Mouse (Mus musculus): Measurements from ENCODE around the gene Kif26a. TPM values are rescaled to one million over a fixed set of nuclear protein-coding genes. Genes with fewer than 3 reads are reported as not detected.

The Kif26a gene
- polyA plus RNA-seq, 1 experiment: 0.02 TPM

GRCm38 (mm10) chr12:112195019-112195418 lies 49.0 kb downstream of the Kif26a start:
- Histone ChIP-seq H3K4me2 (ENCODE audit: low read depth) (no peak overlapping the region), H3K4me3 (no peak overlapping the region), H3K36me3 (ENCODE audit: control insufficient read depth, insufficient read depth) (no peaks in the 10 kb centered on the region), H3K27me3 (ENCODE audit: control insufficient read depth, insufficient read depth, insufficient read length) (peaks cover 39% of the 10 kb centered on the region), H3K79me2 (ENCODE audit: control insufficient read depth, insufficient read depth) (no peaks in the 10 kb centered on the region), H3ac (ENCODE audit: control insufficient read depth, insufficient read length) (no peak overlapping the region)
- TF ChIP-seq CEBPB (IDR thresholded peaks at IDR 0.05; ENCODE audit: insufficient read depth, poor library complexity, severe bottlenecking) (no peak), E2F4 (IDR thresholded peaks at IDR 0.05; ENCODE audit: insufficient read depth) (no peak), MAX (IDR thresholded peaks at IDR 0.05; ENCODE audit: low read depth) (no peak), MYOG (IDR thresholded peaks at IDR 0.05; ENCODE audit: control insufficient read depth in 1 of 3, insufficient read depth in 1 of 3, insufficient read length in 2 of 3, low read depth in 2 of 3) (no peak), MYOD1 (IDR thresholded peaks at IDR 0.05; ENCODE audit: control insufficient read depth in 1 of 3, insufficient read length in 2 of 3, low read depth in 2 of 3) (no peak), USF1 (IDR thresholded peaks at IDR 0.05; ENCODE audit: low read depth) (no peak), TCF3 (IDR thresholded peaks at IDR 0.05; ENCODE audit: insufficient read length, low read depth) (no peak), SRF (IDR thresholded peaks at IDR 0.05; ENCODE audit: control insufficient read depth, insufficient read length, low read depth) (no peak), REST (IDR thresholded peaks at IDR 0.05; ENCODE audit: insufficient read depth, insufficient read length) (no peak), TCF12 (IDR thresholded peaks at IDR 0.05; ENCODE audit: insufficient read depth, poor library complexity, severe bottlenecking) (no peak), POLR2A (IDR thresholded peaks at IDR 0.05; ENCODE audit: insufficient read length, low read depth) (no peak), POLR2AphosphoS2 (IDR thresholded peaks at IDR 0.05; ENCODE audit: insufficient read length, low read depth) (no peak)

- TF ChIP-seq SRF (IDR thresholded peaks at IDR 0.05; ENCODE audit: control insufficient read depth, insufficient read length, low read depth) (no peak), POLR2A (IDR thresholded peaks at IDR 0.05; ENCODE audit: insufficient read length, low read depth) (no peak), TCF3 (IDR thresholded peaks at IDR 0.05; ENCODE audit: insufficient read length, low read depth) (no peak), POLR2AphosphoS2 (IDR thresholded peaks at IDR 0.05; ENCODE audit: insufficient read length, low read depth) (no peak), MYOD1 (IDR thresholded peaks at IDR 0.05; ENCODE audit: control insufficient read depth in 1 of 3, insufficient read length in 2 of 3, low read depth in 2 of 3) (no peak), TCF12 (IDR thresholded peaks at IDR 0.05; ENCODE audit: insufficient read depth, poor library complexity, severe bottlenecking) (no peak), REST (IDR thresholded peaks at IDR 0.05; ENCODE audit: insufficient read depth, insufficient read length) (no peak), MAX (IDR thresholded peaks at IDR 0.05; ENCODE audit: low read depth) (no peak), CEBPB (IDR thresholded peaks at IDR 0.05; ENCODE audit: insufficient read depth, poor library complexity, severe bottlenecking) (no peak), USF1 (IDR thresholded peaks at IDR 0.05; ENCODE audit: low read depth) (no peak), E2F4 (IDR thresholded peaks at IDR 0.05; ENCODE audit: insufficient read depth) (no peak), MYOG (IDR thresholded peaks at IDR 0.05; ENCODE audit: control insufficient read depth in 1 of 3, insufficient read depth in 1 of 3, insufficient read length in 2 of 3, low read depth in 2 of 3) (no peak)
- no peak overlapping the region for H3K4me3 ChIP-seq
- H3K79me2 ChIP-seq (ENCODE audit: control insufficient read depth, insufficient read depth): no peaks in the 10 kb centered on the region
- no peak overlapping the region for H3ac ChIP-seq (ENCODE audit: control insufficient read depth, insufficient read length)
- H3K36me3 ChIP-seq (ENCODE audit: control insufficient read depth, insufficient read depth): no peaks in the 10 kb centered on the region
- peaks cover 41% of the 10 kb centered on the region for H3K27me3 ChIP-seq (ENCODE audit: control insufficient read depth, insufficient read depth, insufficient read length)
- H3K4me2 ChIP-seq (ENCODE audit: low read depth): no peak overlapping the region
These were observed 50.6 kb downstream of the Kif26a start for GRCm38 (mm10) chr12:112196562-112196961.

- Histone ChIP-seq H3K4me2 (ENCODE audit: low read depth) (no peak overlapping the region), H3K27me3 (ENCODE audit: control insufficient read depth, insufficient read depth, insufficient read length) (peaks cover 42% of the 10 kb centered on the region), H3K4me3 (no peak overlapping the region), H3K36me3 (ENCODE audit: control insufficient read depth, insufficient read depth) (no peaks in the 10 kb centered on the region), H3K79me2 (ENCODE audit: control insufficient read depth, insufficient read depth) (no peaks in the 10 kb centered on the region), H3ac (ENCODE audit: control insufficient read depth, insufficient read length) (no peak overlapping the region)
- TF ChIP-seq MAX (IDR thresholded peaks at IDR 0.05; ENCODE audit: low read depth) (no peak), TCF3 (IDR thresholded peaks at IDR 0.05; ENCODE audit: insufficient read length, low read depth) (no peak), CEBPB (IDR thresholded peaks at IDR 0.05; ENCODE audit: insufficient read depth, poor library complexity, severe bottlenecking) (no peak)
These were observed 53.4 kb downstream of the Kif26a start for GRCm38 (mm10) chr12:112199363-112199762.

GRCm38 (mm10) chr12:112200045-112200444 lies 54.0 kb downstream of the Kif26a start:
- Histone ChIP-seq H3K79me2 (ENCODE audit: control insufficient read depth, insufficient read depth) (no peaks in the 10 kb centered on the region), H3K36me3 (ENCODE audit: control insufficient read depth, insufficient read depth) (no peaks in the 10 kb centered on the region), H3K4me2 (ENCODE audit: low read depth) (no peak overlapping the region), H3K4me3 (no peak overlapping the region), H3ac (ENCODE audit: control insufficient read depth, insufficient read length) (no peak overlapping the region), H3K27me3 (ENCODE audit: control insufficient read depth, insufficient read depth, insufficient read length) (peaks cover 39% of the 10 kb centered on the region)
- TF ChIP-seq TCF12 (IDR thresholded peaks at IDR 0.05; ENCODE audit: insufficient read depth, poor library complexity, severe bottlenecking): no peak
- TF ChIP-seq POLR2AphosphoS2 (IDR thresholded peaks at IDR 0.05; ENCODE audit: insufficient read length, low read depth): no peak

- H3K27me3 ChIP-seq (ENCODE audit: control insufficient read depth, insufficient read depth, insufficient read length): peaks cover 29% of the 10 kb centered on the region
- no peaks in the 10 kb centered on the region for H3K79me2 ChIP-seq (ENCODE audit: control insufficient read depth, insufficient read depth)
- no peak overlapping the region for H3K4me2 ChIP-seq (ENCODE audit: low read depth)
- no peak for TF ChIP-seq MYOD1 (IDR thresholded peaks at IDR 0.05; ENCODE audit: control insufficient read depth in 1 of 3, insufficient read length in 2 of 3, low read depth in 2 of 3)
- TF ChIP-seq TCF12 (IDR thresholded peaks at IDR 0.05; ENCODE audit: insufficient read depth, poor library complexity, severe bottlenecking): no peak
- no peak for TF ChIP-seq E2F4 (IDR thresholded peaks at IDR 0.05; ENCODE audit: insufficient read depth)
- no peak for TF ChIP-seq MAX (IDR thresholded peaks at IDR 0.05; ENCODE audit: low read depth)
- no peak for TF ChIP-seq SRF (IDR thresholded peaks at IDR 0.05; ENCODE audit: control insufficient read depth, insufficient read length, low read depth)
- TF ChIP-seq TCF3 (IDR thresholded peaks at IDR 0.05; ENCODE audit: insufficient read length, low read depth): no peak
- no peak for TF ChIP-seq POLR2A (IDR thresholded peaks at IDR 0.05; ENCODE audit: insufficient read length, low read depth)
- TF ChIP-seq POLR2AphosphoS2 (IDR thresholded peaks at IDR 0.05; ENCODE audit: insufficient read length, low read depth): no peak
- TF ChIP-seq MYOG (IDR thresholded peaks at IDR 0.05; ENCODE audit: control insufficient read depth in 1 of 3, insufficient read depth in 1 of 3, insufficient read length in 2 of 3, low read depth in 2 of 3): no peak
- no peak for TF ChIP-seq REST (IDR thresholded peaks at IDR 0.05; ENCODE audit: insufficient read depth, insufficient read length)
- no peak overlapping the region for H3ac ChIP-seq (ENCODE audit: control insufficient read depth, insufficient read length)
- H3K4me3 ChIP-seq: no peak overlapping the region
- no peaks in the 10 kb centered on the region for H3K36me3 ChIP-seq (ENCODE audit: control insufficient read depth, insufficient read depth)
These were observed 61.2 kb downstream of the Kif26a start for GRCm38 (mm10) chr12:112207163-112207562.

Measured in myocyte (in vitro differentiated cells).